Mouse (Mus musculus) monocyte, adult 59 days (primary cell): ENCODE data around the gene Fam92b. TPM values are rescaled to one million over a fixed set of nuclear protein-coding genes. Genes with fewer than 3 reads are reported as not detected.

Experiments
- total RNA-seq, 2 experiments: library from RNA; stranded (reverse); gene quantifications; one replicate each; pipeline ENCODE4 v1.2.4; 2023

Gene Fam92b
- total RNA-seq: not detected

DNA sequence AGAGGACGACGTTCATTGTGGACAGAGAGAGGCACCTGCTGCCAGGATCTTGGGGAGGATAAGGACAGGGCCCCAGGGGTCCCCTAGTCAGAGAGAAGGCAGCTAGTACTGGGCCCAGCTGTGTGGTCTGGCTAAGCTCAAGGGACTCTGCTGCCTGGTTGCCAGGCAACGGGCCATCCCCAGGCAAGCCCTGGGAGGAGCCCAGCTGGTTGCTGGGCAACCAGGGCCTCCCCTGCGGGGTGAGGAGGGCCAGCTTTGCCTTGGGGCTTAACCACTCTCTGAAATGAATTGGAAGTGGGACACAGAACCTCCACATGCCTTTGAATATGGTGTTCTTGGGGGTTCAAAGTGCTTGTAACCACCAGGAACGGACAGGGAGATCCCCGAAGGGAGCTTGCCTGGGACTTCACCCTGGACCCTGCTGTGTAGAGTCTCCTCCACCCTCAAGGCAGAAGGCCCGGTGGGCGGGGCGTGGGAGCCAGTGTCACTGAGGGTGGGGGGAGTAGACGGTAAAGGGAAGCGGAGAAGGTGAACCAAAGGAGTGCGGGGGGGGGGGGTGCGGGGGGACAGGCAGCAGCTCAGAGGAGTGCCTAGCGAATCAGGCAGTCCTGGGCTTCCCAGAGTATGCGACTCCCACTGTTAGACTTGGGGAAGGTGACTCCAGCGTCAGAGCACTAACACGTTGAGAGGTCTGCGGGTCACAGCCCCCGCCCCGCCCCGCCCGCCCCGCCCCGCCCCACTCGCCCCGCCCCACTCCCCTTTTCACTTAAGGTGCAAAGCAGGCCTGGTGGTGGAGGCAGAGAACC, at the start of gene Fam92b:
Fam92b (minus strand) TSS at position 149 of the 806 bp plus-strand sequence.

Other genes starting within 250 kb of the Fam92b start
- gene Crispld2, start 185.0 kb downstream of the Fam92b start, total RNA-seq: 1 to 10 TPM in 1 of 2 experiments, under 1 TPM in 1; 0.15 to 1.4 TPM
- 10 to 100 TPM; 60.1 to 64.1 TPM for gene Zdhhc7, start 76.0 kb downstream of the Fam92b start, total RNA-seq
- gene 6430548M08Rik, start 63.3 kb downstream of the Fam92b start, total RNA-seq: 100 to 1,000 TPM; 133 to 139 TPM
- 10 to 100 TPM; 34.0 to 42.1 TPM for gene Gse1, start 51.0 kb upstream of the Fam92b start, total RNA-seq